Mouse (Mus musculus) megakaryocyte, embryonic 14.5 days (primary cell): Measurements from ENCODE around the gene Arhgap42.

Experiments used
- FLI1 ChIP-seq: IDR thresholded peaks from 2 replicates; pipeline ENCODE4 v1.6.1; 2012; ENCODE audit warnings: low read length, inconsistent platforms, mixed read lengths
- GATA1 ChIP-seq: IDR thresholded peaks from 3 replicates; pipeline ENCODE4 v1.6.1; 2012; ENCODE audit warnings: mixed read lengths, low read length, inconsistent platforms, borderline replicate concordance

DNA sequence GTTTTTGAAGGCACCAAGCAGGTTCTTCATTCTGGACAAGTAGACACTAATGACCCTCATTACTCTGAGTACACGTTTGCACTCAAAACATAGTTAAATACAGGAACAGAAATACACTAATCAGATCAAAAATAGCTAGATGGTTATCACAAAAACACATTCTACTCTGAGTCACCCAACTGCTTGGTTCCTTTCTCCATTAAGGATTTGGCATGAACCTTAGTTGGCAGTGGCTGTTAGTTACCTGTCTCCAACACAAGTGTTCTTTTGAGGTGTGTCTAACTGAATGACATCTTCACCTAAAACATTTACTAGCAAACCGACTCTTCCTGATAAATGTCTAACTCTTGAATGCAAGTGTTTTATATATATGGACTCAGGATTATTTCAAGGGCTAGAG, 64.0 kb downstream of the Arhgap42 start:
- TF ChIP-seq GATA1 (no peak), FLI1 (no peak)
